Mouse (Mus musculus) liver, postnatal 0 days (tissue): ENCODE measurements around the gene Sh3d21.

Experiments used
- CTCF ChIP-seq: sonication (generic); IDR thresholded peaks from 2 replicates; pipeline ENCODE4 v1.5.1; 2016; ENCODE audit warnings: antibody characterized with exemption, low read depth
- EP300 ChIP-seq: IDR thresholded peaks from 2 replicates; pipeline ENCODE4 v1.6.1; 2016; ENCODE audit warnings: antibody characterized with exemption, low read depth, mild to moderate bottlenecking

- TF ChIP-seq CTCF (no peak), EP300 (peak; percentile 25; the same call in 1 of the 2 replicates)
Observed at GRCm38 (mm10) chr4:126173800-126174199, 10.5 kb upstream of the Sh3d21 start.
